Mouse (Mus musculus): ENCODE data around the gene Msto1. TPM values are rescaled to one million over a fixed set of nuclear protein-coding genes. Genes with fewer than 3 reads are reported as not detected.
"Not testable (repeated sequence)": the region's sequence is repeated elsewhere in the genome, so short reads cannot be mapped to it uniquely, and the experiment has no call there.

Msto1 gene
- total RNA-seq, 2 experiments from 2014 or later = 19.0 to 24.1 TPM

DNA sequence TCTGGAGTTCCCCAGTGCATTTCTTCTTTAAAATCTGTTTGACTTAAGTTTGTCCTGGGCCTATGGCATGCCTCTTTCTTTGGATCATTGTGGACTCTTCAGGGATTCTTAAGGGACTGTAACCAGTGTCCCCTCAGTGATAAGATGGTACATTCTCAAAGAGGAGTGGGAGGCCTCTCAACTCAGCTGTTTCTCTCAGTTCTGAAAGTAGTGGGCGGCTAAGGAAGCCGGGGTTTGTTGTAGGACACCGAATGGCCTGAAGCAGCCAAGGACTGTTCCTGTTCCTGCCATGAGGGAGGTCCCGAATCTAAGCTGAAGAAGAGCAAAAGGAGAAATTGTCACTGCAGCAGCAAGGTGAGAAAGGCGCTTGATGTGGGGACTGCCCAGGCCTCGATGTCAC lies 8.6 kb downstream of the Msto1 start:
- DNase-seq = no peak

DNA sequence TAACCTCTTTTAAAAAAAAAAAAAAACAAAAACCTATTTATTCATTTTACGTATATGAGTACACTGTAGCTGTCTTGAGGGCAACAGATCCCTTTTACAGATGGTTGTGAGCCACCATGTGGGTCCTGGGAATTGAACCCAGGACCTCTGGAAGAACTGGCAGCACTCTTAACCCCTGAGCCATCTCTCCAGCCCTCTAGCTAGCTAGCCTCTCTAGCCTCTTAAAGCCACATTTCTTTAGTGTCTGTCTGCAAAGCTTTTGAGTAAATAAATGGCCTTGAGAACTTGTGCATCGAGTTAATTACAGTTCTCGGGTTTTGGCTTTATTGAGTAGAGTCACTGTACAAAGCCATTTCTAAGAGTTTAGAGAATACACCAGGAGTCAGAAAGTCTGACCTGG lies 9.0 kb downstream of the Msto1 start:
- DNase-seq = no peak

DNA sequence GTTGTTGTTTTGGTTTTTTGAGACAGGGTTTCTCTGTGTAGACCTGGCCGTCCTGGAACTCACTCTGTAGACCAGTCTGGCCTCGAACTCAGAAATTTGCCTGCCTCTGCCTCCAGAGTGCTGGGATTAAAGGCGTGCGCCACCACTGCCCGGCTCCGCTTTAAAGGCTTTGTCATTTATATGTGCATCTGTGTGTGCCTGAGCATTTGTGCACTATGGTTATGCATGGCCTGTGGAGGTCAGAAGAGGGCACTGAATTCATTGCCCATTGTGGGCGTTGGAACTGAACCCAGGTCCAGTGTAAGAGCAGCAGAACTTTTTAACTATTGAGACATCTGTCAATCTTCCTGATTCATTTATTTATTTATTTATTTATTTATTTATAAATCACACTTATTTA lies 20.8 kb downstream of the Msto1 start:
- DNase-seq = not testable (repeated sequence)

DNA sequence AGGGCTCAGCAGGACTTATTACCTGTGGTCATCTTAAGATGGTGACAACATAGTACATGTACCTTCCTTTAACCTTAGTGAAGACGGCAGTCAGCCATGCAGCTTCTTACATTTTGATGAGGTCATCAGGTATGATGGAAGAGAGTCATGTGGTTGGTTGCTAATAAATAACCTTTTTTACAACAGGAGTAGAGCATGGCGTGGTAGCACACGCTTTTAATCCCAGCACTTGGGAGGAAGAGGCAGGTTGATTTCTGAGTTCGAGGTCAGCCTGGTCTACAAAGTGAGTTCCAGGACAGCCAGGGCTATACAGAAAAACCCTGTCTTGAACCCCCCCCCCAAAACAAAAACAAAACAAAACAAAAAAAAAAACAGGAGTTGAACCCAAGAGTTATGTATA lies 31.3 kb downstream of the Msto1 start:
- not testable (repeated sequence) for DNase-seq

DNA sequence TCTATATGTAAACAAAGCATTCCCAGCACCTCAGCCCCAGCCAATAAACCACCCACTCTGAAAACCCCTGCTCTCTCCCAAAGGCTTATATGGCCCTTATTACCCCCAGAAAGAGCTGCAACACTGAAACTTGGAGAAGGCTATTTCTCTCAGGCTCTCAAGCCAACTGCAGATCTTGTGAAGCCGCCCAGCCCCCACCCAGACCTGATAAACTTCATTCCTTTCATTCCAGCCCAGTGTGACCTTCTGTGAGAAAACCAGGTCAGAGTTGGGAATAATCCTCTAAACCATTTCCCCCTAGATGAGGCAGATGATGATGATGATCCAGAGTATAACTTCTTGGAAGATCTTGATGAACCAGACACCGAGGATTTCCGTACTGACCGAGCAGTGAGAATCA lies 45.4 kb downstream of the Msto1 start:
- not testable (repeated sequence) for DNase-seq

DNA sequence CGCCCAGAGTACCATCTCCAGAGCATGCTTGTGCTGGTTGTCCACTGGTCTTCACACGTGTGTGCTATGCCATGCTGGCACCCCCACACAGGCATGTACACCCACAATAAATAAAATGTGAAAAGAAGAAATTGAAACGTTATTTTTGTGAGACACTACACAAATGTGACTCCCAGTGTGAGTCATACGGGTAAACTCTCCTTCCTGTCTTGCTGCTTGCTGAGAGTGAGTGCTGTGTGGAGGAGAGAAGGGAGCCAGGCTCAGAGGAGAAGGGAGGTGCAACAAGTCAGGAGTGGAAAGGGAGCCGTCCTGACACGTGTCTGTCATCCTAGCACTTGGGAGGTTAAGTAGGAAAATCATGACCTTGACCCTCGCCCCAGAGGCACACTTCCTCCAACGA lies 46.6 kb downstream of the Msto1 start:
- not testable (repeated sequence) for DNase-seq

DNA sequence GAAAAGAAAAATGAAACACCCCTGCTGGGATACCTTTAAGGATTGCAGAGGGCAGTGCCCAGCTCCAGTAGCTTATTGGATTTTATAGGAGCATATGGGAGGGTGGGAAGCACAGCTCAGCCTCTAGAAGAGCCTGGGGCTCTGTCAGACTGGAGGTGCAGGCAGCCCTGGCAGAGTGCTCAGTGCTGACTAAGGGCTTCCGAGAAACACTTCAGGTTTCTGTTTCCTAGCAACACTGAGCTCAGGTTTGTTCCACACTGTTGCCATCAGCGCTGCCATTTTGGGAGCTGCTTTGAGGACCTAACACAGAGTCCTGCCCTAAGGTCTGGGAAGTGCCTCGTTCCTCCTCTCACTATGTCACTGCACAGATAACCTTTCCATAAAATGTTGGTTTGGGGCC lies 47.1 kb downstream of the Msto1 start:
- not testable (repeated sequence) for DNase-seq

DNA sequence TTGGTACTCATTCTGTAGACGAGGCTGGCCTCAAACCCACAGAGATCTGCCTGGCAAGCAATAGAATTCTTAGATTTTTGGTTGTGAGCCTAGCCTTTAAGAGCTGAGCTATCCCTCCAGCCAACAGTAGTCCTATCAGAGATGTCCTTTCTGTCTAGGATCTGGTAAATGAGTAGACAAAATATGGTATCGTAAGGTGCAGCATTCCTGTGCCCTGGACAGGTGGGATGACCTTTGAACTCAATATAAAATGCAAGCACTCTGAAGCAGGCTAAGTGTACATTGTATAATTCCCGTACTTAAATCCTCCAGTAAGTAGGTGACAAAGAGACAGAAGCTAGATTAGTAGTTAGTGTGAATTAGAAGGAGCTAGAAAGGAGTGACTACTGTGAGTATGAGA lies 51.7 kb downstream of the Msto1 start:
- no peak for DNase-seq

DNA sequence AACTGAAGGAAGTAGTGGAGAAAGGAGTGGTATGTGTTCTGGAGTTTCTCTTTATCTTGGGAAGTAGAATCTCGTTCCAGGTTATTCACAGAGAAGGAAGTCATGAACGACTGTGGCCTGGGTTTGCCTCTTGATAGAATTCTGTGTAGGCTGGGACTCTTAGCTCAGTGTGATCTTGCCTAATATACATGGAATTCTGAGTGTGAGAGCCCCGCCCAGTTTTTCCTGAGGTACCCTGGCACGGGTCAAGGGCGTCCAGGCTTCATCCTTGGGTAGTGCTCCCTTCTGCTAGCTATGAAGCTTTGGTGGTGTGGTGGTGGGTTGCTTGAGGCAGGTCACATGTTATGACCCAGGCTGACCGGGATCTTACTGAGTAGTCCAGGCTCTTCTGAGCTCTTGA lies 58.0 kb downstream of the Msto1 start:
- DNase-seq = no peak

Other genes with a start within 250 kb of the Msto1 start
- gene Khdc4, start 228.2 kb downstream of the Msto1 start, total RNA-seq (2021) = 10 to 100 TPM; 46.5 to 64.3 TPM
- 10 to 100 TPM; 49.9 to 58.4 TPM for gene Rit1, start 197.2 kb downstream of the Msto1 start, total RNA-seq (2021)
- gene Syt11, start 138.8 kb downstream of the Msto1 start, total RNA-seq (2021) = 1 to 10 TPM; 6.0 to 9.4 TPM
- gene Gon4l, start 78.8 kb downstream of the Msto1 start, total RNA-seq (2021) = 10 to 100 TPM; 27.2 to 30.1 TPM
- 10 to 100 TPM; 49.3 to 52.2 TPM for gene Ash1l, start 36.6 kb upstream of the Msto1 start, total RNA-seq (2021)
- gene Dap3, start 37.2 kb upstream of the Msto1 start, total RNA-seq (2021) = 100 to 1,000 TPM; 128 to 140 TPM
- gene Rusc1, start 179.3 kb upstream of the Msto1 start, total RNA-seq (2021) = 10 to 100 TPM; 26.9 to 30.8 TPM
- under 1 TPM in 1 of 2 experiments, not detected in 1; 0.17 TPM for gene Gm43738, start 187.1 kb upstream of the Msto1 start, total RNA-seq (2021)
- gene Fdps, start 188.0 kb upstream of the Msto1 start, total RNA-seq (2021) = 100 to 1,000 TPM; 353 to 497 TPM
- not detected for gene Pklr, start 222.1 kb upstream of the Msto1 start, total RNA-seq (2021)
- 1 to 10 TPM; 1.9 to 9.7 TPM for gene Hcn3, start 246.2 kb upstream of the Msto1 start, total RNA-seq (2021)

Data from adrenal gland, postnatal 36 days (tissue).